Mouse (Mus musculus) lung, adult 2 months (tissue): ENCODE results near the gene Zbtb40.

Source experiments
- CTCF ChIP-seq: fragments of 200-500 bp; IDR thresholded peaks from 2 replicates; pipeline ENCODE4 v1.5.1; 2011; ENCODE audit warnings: mild to moderate bottlenecking, low read length, control low read depth; ENCODE audit not compliant: insufficient read depth
- POLR2A ChIP-seq: fragments of 200-500 bp; IDR thresholded peaks from 2 replicates; pipeline ENCODE4 v1.6.1; 2011; ENCODE audit warnings: low read depth, mild to moderate bottlenecking, control low read depth, low read length, borderline replicate concordance; ENCODE audit errors: extremely low read depth

DNA sequence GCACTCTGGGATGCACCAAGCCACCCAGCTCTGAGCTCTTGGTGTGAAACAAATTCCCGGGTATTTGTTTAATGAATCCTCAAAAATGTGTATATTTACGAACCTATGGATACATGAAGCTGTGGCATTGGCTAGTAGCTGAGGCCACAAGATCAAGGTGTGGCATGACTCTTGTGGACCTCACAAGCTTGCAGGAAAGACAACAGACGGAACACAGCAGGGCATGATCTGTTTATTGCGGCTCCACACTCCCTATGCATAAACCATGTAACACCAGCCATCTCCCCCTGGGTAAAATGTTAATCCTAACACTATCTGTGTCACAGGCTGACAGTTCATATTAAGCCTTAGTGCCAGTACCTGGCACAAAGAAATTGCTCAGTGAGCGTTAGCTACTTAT is 2.5 kb downstream of the Zbtb40 start:
- TF ChIP-seq CTCF (no peak), POLR2A (no peak)
